Mouse (Mus musculus): ENCODE measurements at regions not wholly inside any gene's neighbourhood (a gene's known extent, or its start where the extent isn't known, plus 50 kb on each side); places are given as distances from the start of the nearest gene placed in this dataset.

GRCm38 (mm10) chr11:112137401-112138020 lies 644.5 kb upstream of the Sox9 start:
- TF ChIP-seq EP300 (optimal IDR thresholded peaks at IDR 0.05), result no peak
- no peak for TF ChIP-seq CTCF (IDR thresholded peaks at IDR 0.05; ENCODE audit: low read depth)
